Mouse (Mus musculus) kidney, adult 2 months (tissue): ENCODE data around the gene Rapgef4. TPM values are rescaled to one million over a fixed set of nuclear protein-coding genes. Genes with fewer than 3 reads are reported as not detected.

ENCODE experiments used
- DNase-seq: peaks from one replicate; pipeline ENCODE4 v3.0.0; 2021
- H3K27ac ChIP-seq: fragments of 200-500 bp; 2 replicates; pipeline ENCODE4 v1.5.1; 2012; ENCODE audit warnings: low read depth, low read length, control low read depth, inconsistent platforms; ENCODE audit not compliant: insufficient read depth
- H3K27me3 ChIP-seq: fragments of 200-500 bp; replicated peaks from 2 replicates; pipeline ENCODE4 v1.6.1; 2012; ENCODE audit warnings: mild to moderate bottlenecking, moderate library complexity, low read length, inconsistent platforms; ENCODE audit not compliant: control insufficient read depth, insufficient read depth
- H3K36me3 ChIP-seq: fragments of 200-500 bp; 2 replicates; pipeline ENCODE4 v1.6.1; 2012; ENCODE audit warnings: mild to moderate bottlenecking, moderate library complexity, low read length, inconsistent platforms; ENCODE audit not compliant: control insufficient read depth, insufficient read depth
- H3K4me1 ChIP-seq: fragments of 200-500 bp; 2 replicates; pipeline ENCODE4 v1.6.1; 2011; ENCODE audit warnings: low read length; ENCODE audit not compliant: control insufficient read depth, insufficient read depth
- H3K4me3 ChIP-seq: fragments of 200-500 bp; 2 replicates; pipeline ENCODE4 v1.5.1; 2011; ENCODE audit warnings: mild to moderate bottlenecking, low read depth, low read length, control low read depth; ENCODE audit not compliant: insufficient read depth
- CTCF ChIP-seq: fragments of 200-500 bp; conservative IDR thresholded peaks from 2 replicates; pipeline ENCODE4 v1.5.1; 2011; ENCODE audit warnings: low read depth, mild to moderate bottlenecking, control low read depth, low read length, moderate library complexity, mixed read lengths; ENCODE audit not compliant: insufficient read depth, insufficient read length
- POLR2A ChIP-seq: fragments of 200-500 bp; IDR thresholded peaks from one replicate; pipeline ENCODE4 v1.6.1; 2011; ENCODE audit warnings: low read depth, low read length, control low read depth
- WGBS: fragments of 180-500 bp; shearing (Covaris S2); methylation state at CpG from one replicate; pipeline ENCODE4 v1.1.7; 2018; 5-methylcytosine and 5-hydroxymethylcytosine counted together
- polyA plus RNA-seq: library from polyadenylated mRNA; depleted of rRNA; stranded (reverse); fragments of >200 nt; gene quantifications from 2 replicates; pipeline ENCODE4 v1.2.3, GENCODE M21; 2012

The Rapgef4 gene
- polyA plus RNA-seq, 1 experiment, result 6.2 TPM

DNA sequence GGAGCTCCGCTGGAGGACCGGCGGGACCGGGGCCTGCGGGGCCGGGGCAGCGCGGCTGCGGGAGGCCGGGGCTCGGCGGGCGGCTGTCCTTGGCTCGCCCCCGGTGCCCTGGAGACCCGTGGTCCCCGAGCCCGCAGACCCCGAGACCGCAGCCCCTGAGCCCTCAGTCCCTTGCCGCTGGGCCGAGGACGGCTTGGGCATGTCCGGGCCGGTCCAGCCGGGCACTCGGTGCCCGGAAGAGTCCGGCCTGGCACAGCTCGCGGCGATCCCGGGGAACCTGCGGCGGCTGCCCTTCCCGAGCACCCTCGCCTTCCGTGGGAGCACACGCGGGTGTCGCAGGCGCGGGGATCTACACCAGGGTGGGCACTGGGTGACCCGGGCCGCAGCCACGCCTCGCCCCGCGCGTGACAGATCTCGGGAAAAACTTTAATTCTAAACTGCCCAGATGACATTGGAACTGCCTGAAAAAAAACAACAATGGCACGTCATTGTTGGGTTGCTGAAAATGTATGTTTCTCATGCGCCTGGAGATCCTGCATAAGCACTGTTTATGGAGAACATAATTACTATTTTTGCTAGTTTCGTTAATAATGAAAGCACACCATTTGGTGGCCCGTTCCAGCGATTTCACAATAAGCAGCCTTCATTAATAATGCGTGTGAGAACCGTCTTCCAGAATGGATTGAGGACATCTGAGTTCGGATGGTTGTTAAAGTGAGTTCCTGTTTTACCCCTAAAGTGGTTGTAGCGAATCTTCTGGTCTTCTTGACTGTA lies 305.0 kb downstream of the Rapgef4 start:
- no peak for TF ChIP-seq POLR2A
- no peak for TF ChIP-seq CTCF
- H3K36me3 ChIP-seq, result no peaks in the 10 kb centered on the region
- H3K27ac ChIP-seq, result no peak overlapping the region
- WGBS, result 3% methylated on average over 58 of the region's 60 CpGs
- peak; percentile 43 for DNase-seq
- no peaks in the 10 kb centered on the region for H3K27me3 ChIP-seq
- H3K4me3 ChIP-seq, result peak overlapping the region; percentile 90
- no peaks in the 10 kb centered on the region for H3K4me1 ChIP-seq

GRCm38 (mm10) chr2:72287142-72287541 lies 306.1 kb downstream of the Rapgef4 start:
- Histone ChIP-seq H3K4me1 (no peaks in the 10 kb centered on the region), H3K27me3 (no peaks in the 10 kb centered on the region), H3K36me3 (no peaks in the 10 kb centered on the region), H3K27ac (no peak overlapping the region), H3K4me3 (no peak overlapping the region)
- 74% methylated on average over 4 of the region's 4 CpGs for WGBS
- TF ChIP-seq CTCF (no peak), POLR2A (no peak)
- DNase-seq, result peak; percentile 14

GRCm38 (mm10) chr2:72288932-72289534 lies 308.0 kb downstream of the Rapgef4 start:
- DNase-seq, result no peak
- Histone ChIP-seq H3K4me3 (no peak overlapping the region), H3K4me1 (no peaks in the 10 kb centered on the region), H3K36me3 (no peaks in the 10 kb centered on the region), H3K27ac (no peak overlapping the region), H3K27me3 (no peaks in the 10 kb centered on the region)
- 86% methylated on average over 11 of the region's 11 CpGs for WGBS
- TF ChIP-seq POLR2A (no peak), CTCF (no peak)

GRCm38 (mm10) chr2:72291103-72291502 lies 310.1 kb downstream of the Rapgef4 start:
- H3K36me3 ChIP-seq, result no peaks in the 10 kb centered on the region

GRCm38 (mm10) chr2:72292573-72292972 lies 311.5 kb downstream of the Rapgef4 start:
- Histone ChIP-seq H3K4me1 (no peaks in the 10 kb centered on the region), H3K27me3 (no peaks in the 10 kb centered on the region), H3K4me3 (no peak overlapping the region), H3K36me3 (no peaks in the 10 kb centered on the region), H3K27ac (no peak overlapping the region)
- TF ChIP-seq POLR2A, result no peak
- TF ChIP-seq CTCF, result no peak
- DNase-seq, result no peak
- 74% methylated on average over 8 of the region's 8 CpGs for WGBS

More at GRCm38 (mm10) chr2:72291103-72291502, 310.1 kb downstream of the Rapgef4 start:
- no peaks in the 10 kb centered on the region for H3K27me3 ChIP-seq
- no peak overlapping the region for H3K27ac ChIP-seq
- no peak for DNase-seq
- no peak overlapping the region for H3K4me3 ChIP-seq
- H3K4me1 ChIP-seq, result no peaks in the 10 kb centered on the region
- 85% methylated on average over 1 of the region's 1 CpGs for WGBS
- TF ChIP-seq CTCF (no peak), POLR2A (no peak)

GRCm38 (mm10) chr2:72294994-72295393 lies 314.0 kb downstream of the Rapgef4 start:
- 95% methylated on average over 6 of the region's 6 CpGs for WGBS
- no peak for TF ChIP-seq CTCF
- no peak for TF ChIP-seq POLR2A
- H3K27ac ChIP-seq, result no peak overlapping the region
- no peak for DNase-seq
- H3K27me3 ChIP-seq, result no peaks in the 10 kb centered on the region
- no peak overlapping the region for H3K4me3 ChIP-seq
- no peaks in the 10 kb centered on the region for H3K4me1 ChIP-seq
- no peaks in the 10 kb centered on the region for H3K36me3 ChIP-seq

GRCm38 (mm10) chr2:72296984-72297715 lies 316.1 kb downstream of the Rapgef4 start:
- 71% methylated on average over 10 of the region's 10 CpGs for WGBS
- no peaks in the 10 kb centered on the region for H3K36me3 ChIP-seq
- no peak overlapping the region for H3K4me3 ChIP-seq
- H3K27ac ChIP-seq, result no peak overlapping the region
- no peaks in the 10 kb centered on the region for H3K4me1 ChIP-seq
- DNase-seq, result no peak
- no peak for TF ChIP-seq POLR2A
- no peak for TF ChIP-seq CTCF
- H3K27me3 ChIP-seq, result no peaks in the 10 kb centered on the region
